Mouse (Mus musculus) ES-E14 (cell line): ENCODE data around the gene Grid2. TPM values are rescaled to one million over a fixed set of nuclear protein-coding genes. Genes with fewer than 3 reads are reported as not detected.

Experiments
- DNase-seq: peaks from one replicate; pipeline ENCODE4 v3.0.0-alpha.2; 2013; ENCODE audit warnings: low read depth, low spot score
- H3K27ac ChIP-seq: 2 replicates; pipeline ENCODE4 v1.5.1; 2012; ENCODE audit warnings: low read depth, mild to moderate bottlenecking, low read length, moderate library complexity, mixed read lengths; ENCODE audit not compliant: poor library complexity, insufficient read depth, severe bottlenecking
- H3K36me3 ChIP-seq: 2 replicates; pipeline ENCODE4 v1.6.1; 2012; ENCODE audit warnings: mild to moderate bottlenecking, low read length, moderate library complexity, mixed read lengths; ENCODE audit not compliant: control insufficient read depth, poor library complexity, insufficient read depth, severe bottlenecking
- H3K4me1 ChIP-seq, 2 experiments: fragments of 150-350 bp in 1 of 2; sonication (generic) in 1 of 2; 2 replicates each; pipeline ENCODE4 v1.6.1; 2012; ENCODE audit warnings: low read length in 2 of 2, mild to moderate bottlenecking in 1 of 2, mixed read lengths in 1 of 2; ENCODE audit not compliant: control insufficient read depth in 2 of 2, insufficient read depth in 2 of 2, poor library complexity in 1 of 2
- H3K4me3 ChIP-seq, 2 experiments: fragments of 150-350 bp in 1 of 2; sonication (generic) in 1 of 2; 2 replicates each; pipeline ENCODE4 v1.5.1; 2012; ENCODE audit warnings: low read length in 2 of 2, low read depth in 1 of 2, mild to moderate bottlenecking in 1 of 2, mixed read lengths in 1 of 2; ENCODE audit not compliant: insufficient read depth in 1 of 2, poor library complexity in 1 of 2, severe bottlenecking in 1 of 2
- H3K9ac ChIP-seq: 2 replicates; pipeline ENCODE4 v1.6.1; 2012; ENCODE audit warnings: low read depth, mild to moderate bottlenecking, low read length, mixed read lengths; ENCODE audit not compliant: poor library complexity, insufficient read depth, severe bottlenecking
- H3K9me3 ChIP-seq: fragments of 150-350 bp; sonication (generic); 2 replicates; pipeline ENCODE4 v1.6.1; 2012; ENCODE audit warnings: low read depth, mild to moderate bottlenecking, low read length; ENCODE audit not compliant: control insufficient read depth, insufficient read depth
- CHD2 ChIP-seq: IDR thresholded peaks from 2 replicates; pipeline ENCODE4 v1.6.1; 2014; ENCODE audit warnings: mild to moderate bottlenecking, low read depth, low read length, inconsistent platforms
- HCFC1 ChIP-seq: IDR thresholded peaks from 2 replicates; pipeline ENCODE4 v1.6.1; 2012; ENCODE audit warnings: low read length, inconsistent platforms, borderline replicate concordance; ENCODE audit not compliant: insufficient read depth
- MAFK ChIP-seq: IDR thresholded peaks from 2 replicates; pipeline ENCODE4 v1.6.1; 2014; ENCODE audit warnings: mild to moderate bottlenecking, low read depth, low read length, inconsistent platforms; ENCODE audit not compliant: insufficient read depth
- ZC3H11A ChIP-seq: IDR thresholded peaks from 2 replicates; pipeline ENCODE4 v1.6.1; 2012; ENCODE audit warnings: low read depth, mild to moderate bottlenecking, inconsistent platforms, low read length, borderline replicate concordance
- ZNF384 ChIP-seq: IDR thresholded peaks from 2 replicates; pipeline ENCODE4 v1.6.1; 2012; ENCODE audit warnings: low read depth, low read length, inconsistent platforms
- in situ Hi-C, 2 experiments: fragments of 600-800 bp; cut with MboI; formaldehyde crosslinking; loops; one replicate each; pipeline ENCODE4 v1.15.1; 2025; ENCODE audit warnings: low sequenced_read_pairs in 2 of 2, inconsistent platforms in 1 of 2; ENCODE audit not compliant: unreplicated experiment in 2 of 2
- total RNA-seq: library from RNA; depleted of rRNA; stranded (reverse); fragments of 300-350 nt; gene quantifications from 2 replicates; pipeline ENCODE4 v1.2.3, GENCODE M21; 2012

Grid2 gene
- total RNA-seq, 1 experiment, result 0.94 TPM

GRCm38 (mm10) chr6:64202396-64203122 is 946.9 kb downstream of the Grid2 start:
- in situ Hi-C loops, result no loop called here
- TF ChIP-seq ZNF384 (no peak), ZC3H11A (no peak), CHD2 (no peak), HCFC1 (no peak), MAFK (no peak)
- Histone ChIP-seq H3K4me1 (no peaks in the 10 kb centered on the region), H3K36me3 (no peaks in the 10 kb centered on the region), H3K27ac (no peak overlapping the region), H3K4me3 (no peak overlapping the region), H3K9me3 (no peaks in the 10 kb centered on the region), H3K9ac (no peak overlapping the region)
- DNase-seq, result no peak

DNA sequence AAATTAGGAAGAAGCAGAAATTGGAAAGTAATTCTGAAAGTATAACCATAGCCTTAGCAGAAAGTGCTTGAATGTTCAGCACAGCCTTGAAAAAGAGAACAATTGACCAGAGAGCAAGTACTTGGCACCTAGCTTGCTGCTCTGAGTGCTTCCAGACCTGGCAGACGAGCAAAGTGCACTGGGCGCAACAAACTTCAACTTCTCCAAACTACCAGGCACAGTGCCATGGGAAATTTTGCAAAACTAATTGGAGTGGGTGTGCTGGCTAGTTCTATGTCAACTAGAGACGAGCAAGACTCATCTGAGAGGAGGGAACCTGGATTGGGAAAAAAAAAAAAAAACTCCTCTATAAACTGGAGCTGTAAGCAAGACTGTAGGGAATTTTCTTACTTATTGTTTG is 980.7 kb downstream of the Grid2 start:
- Histone ChIP-seq H3K36me3 (no peaks in the 10 kb centered on the region), H3K27ac (no peak overlapping the region), H3K4me1 (no peaks in the 10 kb centered on the region), H3K9me3 (no peaks in the 10 kb centered on the region), H3K4me3 (no peak overlapping the region), H3K9ac (no peak overlapping the region)
- DNase-seq, result no peak
- in situ Hi-C loops, result no loop called here
- TF ChIP-seq HCFC1, result no peak
- TF ChIP-seq CHD2, result no peak
- no peak for TF ChIP-seq ZNF384
- TF ChIP-seq MAFK, result no peak
- TF ChIP-seq ZC3H11A, result no peak

DNA sequence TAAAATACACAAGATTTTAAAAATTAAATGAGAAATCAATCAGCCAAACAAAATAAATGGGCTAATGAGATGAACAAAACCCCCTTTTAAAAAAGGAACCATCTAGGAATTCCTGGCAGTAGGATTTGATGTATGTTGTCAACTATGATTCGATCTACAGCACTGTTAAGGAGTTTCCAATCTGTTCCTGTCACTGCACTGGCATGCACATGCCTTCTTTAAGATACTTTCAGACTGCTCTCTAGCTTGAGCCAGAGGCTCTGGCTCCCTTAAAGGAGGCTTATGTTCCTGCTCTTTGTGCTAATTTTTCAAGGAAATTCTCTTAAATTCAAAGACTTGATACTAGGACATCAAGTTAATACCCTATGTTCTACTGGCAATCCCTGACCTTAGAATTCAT is 984.9 kb downstream of the Grid2 start:
- in situ Hi-C loops, result no loop called here
- Histone ChIP-seq H3K4me3 (no peak overlapping the region), H3K36me3 (no peaks in the 10 kb centered on the region), H3K9ac (no peak overlapping the region), H3K9me3 (no peaks in the 10 kb centered on the region), H3K4me1 (no peaks in the 10 kb centered on the region), H3K27ac (no peak overlapping the region)
- DNase-seq, result no peak
- no peak for TF ChIP-seq ZC3H11A
- no peak for TF ChIP-seq ZNF384
- no peak for TF ChIP-seq HCFC1
- no peak for TF ChIP-seq CHD2
- TF ChIP-seq MAFK, result no peak

GRCm38 (mm10) chr6:64245951-64246350 is 990.3 kb downstream of the Grid2 start:
- in situ Hi-C loops, result no loop called here
- H3K36me3 ChIP-seq, result no peaks in the 10 kb centered on the region
- no peak overlapping the region for H3K27ac ChIP-seq
- no peaks in the 10 kb centered on the region for H3K4me1 ChIP-seq
- TF ChIP-seq HCFC1 (no peak), MAFK (no peak), CHD2 (no peak), ZNF384 (no peak), ZC3H11A (no peak)
- no peak for DNase-seq
- H3K9me3 ChIP-seq, result no peaks in the 10 kb centered on the region
- H3K9ac ChIP-seq, result no peak overlapping the region
- H3K4me3 ChIP-seq, result no peak overlapping the region

- TF ChIP-seq CHD2 (no peak), MAFK (no peak), ZNF384 (no peak), ZC3H11A (no peak), HCFC1 (no peak)
- Histone ChIP-seq H3K9me3 (no peaks in the 10 kb centered on the region), H3K9ac (no peak overlapping the region), H3K4me3 (no peak overlapping the region), H3K36me3 (no peaks in the 10 kb centered on the region), H3K4me1 (no peaks in the 10 kb centered on the region), H3K27ac (no peak overlapping the region)
- no peak for DNase-seq
- in situ Hi-C loops, result no loop called here
Measured at GRCm38 (mm10) chr6:64251041-64251440, 995.4 kb downstream of the Grid2 start.
